Comparison of ENCODE assay signal across 8 mouse cellular contexts in genomic region chr5:134182735-134183134, GRCm38 (mm10). TPM values are rescaled to one million over a fixed set of nuclear protein-coding genes. Genes with fewer than 3 reads are reported as not detected.
DNase-seq lines count a peak whose midpoint lies in the region; ATAC-seq lines count a peak whose summit lies in the region.

No protein-coding gene starts in this region.

- 78% methylated on average over 4 of the region's 4 CpGs for WGBS in forebrain, embryonic 14.5 days
- 51% methylated on average over 4 of the region's 4 CpGs for WGBS in liver, embryonic 15.5 days (ENCODE audit: insufficient replicate concordance)

- H3K9me3 ChIP-seq in forebrain, embryonic 14.5 days (replicated peaks; ENCODE audit: control insufficient read depth, low read length) = no peaks in the 10 kb centered on the region; the same call in 1 of the 2 replicates
- no peaks in the 10 kb centered on the region for H3K9me3 ChIP-seq in liver, embryonic 15.5 days (replicated peaks)

- H3K27ac ChIP-seq in forebrain, embryonic 14.5 days (ENCODE audit: low read depth, low read length) = no peak overlapping the region
- H3K27ac ChIP-seq in liver, embryonic 15.5 days (replicated peaks) = peak overlapping the region; percentile 77; the same call in 1 of the 2 replicates

- peak overlapping the region; percentile 74 for H3K4me2 ChIP-seq in forebrain, embryonic 14.5 days (ENCODE audit: low read length)
- peak overlapping the region; percentile 95 for H3K4me2 ChIP-seq in liver, embryonic 15.5 days

- H3K4me3 ChIP-seq in forebrain, embryonic 14.5 days (ENCODE audit: low read depth, low read length) = no peak overlapping the region
- H3K4me3 ChIP-seq in liver, embryonic 15.5 days (replicated peaks) = peak overlapping the region; percentile 77; the same call in 1 of the 2 replicates

- H3K9ac ChIP-seq in forebrain, embryonic 14.5 days (ENCODE audit: low read length) = peak overlapping the region; percentile 82; the same call in 1 of the 2 replicates
- no peak overlapping the region for H3K9ac ChIP-seq in liver, embryonic 15.5 days

- intact Hi-C loops in left cerebral cortex, postnatal 25 days (cut with DNase I) = no loop called here

- no peaks in the 10 kb centered on the region for H3K27me3 ChIP-seq in forebrain, embryonic 14.5 days (replicated peaks; ENCODE audit: control insufficient read depth, insufficient read depth, low read length)
- H3K27me3 ChIP-seq in liver, embryonic 15.5 days = no peaks in the 10 kb centered on the region

- H3K36me3 ChIP-seq in forebrain, embryonic 14.5 days (ENCODE audit: control insufficient read depth, insufficient read depth, low read length) = no peaks in the 10 kb centered on the region
- H3K36me3 ChIP-seq in liver, embryonic 15.5 days (replicated peaks) = no peaks in the 10 kb centered on the region

- peaks cover 11% of the 10 kb centered on the region for H3K4me1 ChIP-seq in forebrain, embryonic 14.5 days (ENCODE audit: control insufficient read depth, insufficient read depth, low read length)
- H3K4me1 ChIP-seq in liver, embryonic 15.5 days (replicated peaks) = peaks cover 40% of the 10 kb centered on the region

- no peak for ATAC-seq in forebrain, embryonic 14.5 days
- no peak for ATAC-seq in liver, embryonic 15.5 days (ENCODE audit: insufficient read depth)

- peak; percentile 47 for DNase-seq in cerebellum, adult 9-10 months
- DNase-seq in cerebellum, postnatal 36 days = no peak
- DNase-seq in forebrain, embryonic 14.5 days (ENCODE audit: low spot score) = no peak
- DNase-seq in induced T-regulatory cell, adult 2 months (ENCODE audit: low read depth) = peak; percentile 29
- DNase-seq in skeletal muscle tissue, adult 2 months (ENCODE audit: low read depth, low spot score) = peak; percentile 72
- no peak for DNase-seq in left cerebral cortex, postnatal 25 days (ENCODE audit: low spot score in 2 of 2)
- no peak for DNase-seq in left cerebral cortex, adult 18-20 months (ENCODE audit: low spot score in 2 of 2)

RNA-seq across cellular contexts. Expression of gene Gtf2ird2, which starts 1.1 kb away (rescaled TPM):
- 5.7 and 7.7 TPM in 2 replicates for polyA plus RNA-seq in forebrain, embryonic 14.5 days (2014; fragmentation: Nextera tagmentation; extraction: Ambion mirVana)
- polyA plus RNA-seq in liver, embryonic 15.5 days (2015; fragmentation: Nextera tagmentation; extraction: Ambion mirVana) = 1.8 and 2.3 TPM in 2 replicates
- 10 to 100 TPM; 15.1 to 16.7 TPM for total RNA-seq in left cerebral cortex, postnatal 25 days (2021)
- total RNA-seq in left cerebral cortex, adult 18-20 months (2021) = 10 to 100 TPM; 14.9 to 17.6 TPM

RNA-seq across cellular contexts. Expression of gene Rcc1l, which starts 6.2 kb away (rescaled TPM):
- 20.1 and 20.4 TPM in 2 replicates for polyA plus RNA-seq in forebrain, embryonic 14.5 days (2014; fragmentation: Nextera tagmentation; extraction: Ambion mirVana)
- 12.1 and 13.8 TPM in 2 replicates for polyA plus RNA-seq in liver, embryonic 15.5 days (2015; fragmentation: Nextera tagmentation; extraction: Ambion mirVana)
- 10 to 100 TPM; 15.2 to 17.2 TPM for total RNA-seq in left cerebral cortex, postnatal 25 days (2021)
- 10 to 100 TPM; 14.1 to 15.7 TPM for total RNA-seq in left cerebral cortex, adult 18-20 months (2021)

RNA-seq across cellular contexts. Expression of gene Ncf1, which starts 46.7 kb away (rescaled TPM):
- polyA plus RNA-seq in forebrain, embryonic 14.5 days (2014; fragmentation: Nextera tagmentation; extraction: Ambion mirVana) = 2.2 and 2.7 TPM in 2 replicates
- polyA plus RNA-seq in liver, embryonic 15.5 days (2015; fragmentation: Nextera tagmentation; extraction: Ambion mirVana) = 25.8 and 27.7 TPM in 2 replicates
- total RNA-seq in left cerebral cortex, postnatal 25 days (2021) = 1 to 10 TPM; 5.1 to 7.3 TPM
- 1 to 10 TPM; 5.3 to 7.7 TPM for total RNA-seq in left cerebral cortex, adult 18-20 months (2021)

Comparison
In these comparisons a context has a peak if more than half of its experiments do, and no peak if none do; other contexts are left out.
1. DNase-seq: peak in cerebellum, adult 9-10 months (single experiment), induced T-regulatory cell, adult 2 months (single experiment) and skeletal muscle tissue, adult 2 months (single experiment); none in cerebellum, postnatal 36 days (0 of 2), forebrain, embryonic 14.5 days (single experiment), left cerebral cortex, postnatal 25 days (0 of 2) and left cerebral cortex, adult 18-20 months (0 of 2).